Mouse (Mus musculus): ENCODE measurements around the gene Thbs3.

The Thbs3 gene

DNA sequence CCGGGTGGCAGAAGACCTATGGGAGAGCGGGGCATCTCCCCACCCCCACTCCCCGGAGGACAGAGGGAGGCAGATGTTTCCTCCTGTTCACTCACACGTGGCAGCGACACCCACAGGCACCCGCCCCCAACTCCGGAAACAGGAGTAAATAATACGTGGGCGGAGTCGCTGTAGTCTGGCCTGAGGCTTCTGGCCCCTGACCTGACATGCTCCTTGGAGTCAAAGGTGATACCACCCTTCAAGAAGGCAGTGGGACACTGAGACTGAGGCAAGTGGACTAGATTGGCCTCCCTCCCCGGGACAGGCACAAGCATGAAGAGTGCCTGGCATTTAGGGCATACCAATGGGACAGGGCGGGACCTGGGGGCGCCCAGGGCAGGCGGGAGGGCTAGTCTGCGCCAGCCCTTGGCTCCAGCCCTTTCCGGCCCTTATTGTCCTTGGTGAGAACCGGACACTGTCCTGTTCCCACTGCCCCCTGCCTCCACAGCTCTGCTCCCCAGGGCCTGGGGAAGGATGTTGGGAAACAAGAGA is 36.5 kb downstream of the Thbs3 start:
- no peak for DNase-seq (ENCODE audit: low spot score)

DNA sequence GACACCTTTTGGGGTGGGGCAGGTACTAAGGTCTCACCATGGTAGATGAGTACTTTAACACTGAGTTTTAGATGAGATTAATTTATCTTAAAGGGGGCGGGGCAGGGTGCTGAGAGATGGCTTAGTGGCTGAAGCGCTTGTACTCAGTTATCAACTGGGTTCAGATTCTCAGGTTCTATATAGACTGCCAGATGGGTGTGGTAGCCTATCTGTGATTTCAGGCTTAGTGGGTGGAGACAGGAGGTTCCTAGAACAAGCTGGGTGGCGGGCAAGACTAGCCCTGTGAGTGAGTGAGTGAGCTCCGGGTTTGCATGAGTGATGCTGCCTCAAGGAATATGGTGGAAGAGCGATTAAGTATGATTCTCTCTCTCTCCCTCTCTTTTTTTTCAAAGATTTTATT is 40.0 kb downstream of the Thbs3 start:
- no peak for DNase-seq (ENCODE audit: low spot score)

- DNase-seq (ENCODE audit: low spot score), result no peak
Observed at GRCm38 (mm10) chr3:89256177-89256576, 41.2 kb downstream of the Thbs3 start.

DNA sequence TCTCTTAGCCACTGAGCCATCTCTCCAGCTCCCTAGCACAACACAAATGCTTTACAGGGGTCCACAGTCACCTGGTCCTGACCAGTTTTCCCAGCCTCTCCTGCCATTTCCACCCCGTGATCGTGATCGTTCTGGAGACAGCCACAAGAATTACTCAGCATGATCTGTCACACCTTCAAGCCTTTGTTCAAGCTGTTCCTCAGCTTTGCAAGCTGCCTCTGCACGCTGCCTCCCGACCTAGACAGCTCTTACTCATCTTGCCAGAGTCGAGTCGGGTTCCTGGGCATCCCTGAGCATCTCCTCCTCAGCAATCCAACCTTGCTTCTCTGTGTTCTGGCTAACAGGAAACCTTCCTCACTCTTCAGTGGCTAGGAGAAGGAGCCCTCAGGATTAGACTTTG is 44.1 kb downstream of the Thbs3 start, which contains the start of gene Dpm3:
TSS of gene Dpm3 (plus strand) at position 283 of the 400 bp plus-strand sequence.
- no peak for DNase-seq (ENCODE audit: low spot score)

- no peak for DNase-seq (ENCODE audit: low spot score)
Observed at GRCm38 (mm10) chr3:89260211-89260610, 45.2 kb downstream of the Thbs3 start.

DNA sequence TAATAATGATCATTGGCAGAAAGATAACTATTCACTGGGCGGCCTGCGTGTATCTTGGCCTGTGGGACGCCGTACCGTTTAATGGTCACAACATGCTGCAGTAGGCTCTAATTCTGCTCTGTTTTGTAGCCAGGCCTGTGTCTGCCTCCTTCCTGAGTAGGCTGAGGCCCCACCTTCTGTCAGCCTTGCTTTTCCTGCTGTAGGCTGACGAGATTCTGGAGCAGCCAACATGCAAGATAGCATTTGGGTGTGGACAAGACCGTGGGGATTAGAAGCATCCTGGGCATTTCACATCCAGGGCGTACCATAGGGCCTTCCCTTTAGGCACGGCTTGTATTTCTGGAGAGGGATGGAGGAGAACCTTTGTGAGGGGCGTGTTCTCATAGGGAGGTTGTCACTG is 47.4 kb downstream of the Thbs3 start:
- DNase-seq (ENCODE audit: low spot score), result no peak

DNA sequence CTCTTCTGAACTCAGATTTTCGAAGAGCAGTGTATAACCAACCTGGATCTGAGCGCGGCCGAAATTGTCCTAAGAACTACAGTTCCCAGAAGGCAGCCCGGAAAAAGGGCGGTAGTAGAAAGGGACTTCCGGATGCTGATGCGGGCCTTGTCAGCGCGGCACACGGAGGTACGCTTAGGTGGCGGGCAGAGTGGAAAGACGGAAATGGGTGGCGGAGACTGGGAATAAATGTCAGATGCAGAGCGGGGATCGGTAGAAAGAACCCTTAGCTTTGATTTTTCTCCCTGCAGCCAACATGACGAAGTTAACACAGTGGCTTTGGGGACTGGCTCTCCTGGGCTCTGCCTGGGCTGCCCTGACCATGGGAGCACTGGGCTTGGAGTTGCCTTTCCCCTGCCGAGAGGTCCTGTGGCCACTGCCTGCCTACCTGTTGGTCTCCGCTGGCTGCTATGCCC is 51.5 kb downstream of the Thbs3 start:
- DNase-seq (ENCODE audit: low spot score), result peak; percentile 85

- DNase-seq (ENCODE audit: low spot score), result no peak
Observed at GRCm38 (mm10) chr3:89268916-89269315, 53.9 kb downstream of the Thbs3 start.

DNA sequence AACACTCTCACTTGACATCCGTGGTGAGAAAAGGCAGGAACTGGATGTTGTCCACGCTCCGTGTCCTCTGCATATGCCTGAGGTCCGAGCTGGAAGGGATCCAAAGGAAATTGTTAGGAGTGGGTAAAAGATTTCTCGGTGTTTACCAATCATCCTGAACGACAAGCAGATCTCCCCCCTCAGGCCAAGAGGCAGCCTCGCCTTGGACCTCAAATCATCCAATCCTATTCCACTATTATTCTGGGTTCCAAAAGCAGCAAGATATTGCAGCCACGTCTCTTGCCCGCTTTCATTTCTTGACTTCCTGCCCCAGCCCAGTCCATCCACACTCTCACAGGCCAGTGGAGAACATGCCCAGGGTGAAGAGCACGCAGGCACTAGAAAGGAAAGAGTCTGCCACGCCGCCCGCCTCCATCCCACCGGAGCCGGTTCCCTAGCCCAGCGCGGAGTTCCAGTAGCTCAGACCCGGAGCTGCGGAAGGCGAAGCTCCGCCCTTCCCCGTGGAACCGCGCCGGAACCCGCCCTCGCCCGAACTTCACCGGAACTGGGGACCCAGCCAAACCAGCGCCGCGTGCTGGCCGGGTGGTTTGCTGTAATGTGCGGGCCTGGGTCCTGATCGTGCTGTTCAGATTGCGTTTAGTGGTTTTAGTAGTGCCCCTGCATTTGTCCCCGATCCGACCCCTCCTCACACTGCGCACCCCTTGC is 55.2 kb downstream of the Thbs3 start, which contains the start of gene Slc50a1:
TSS of gene Slc50a1 (minus strand) at position 520 of the 705 bp plus-strand sequence.
- DNase-seq (ENCODE audit: low spot score), result peak; percentile 88

GRCm38 (mm10) chr3:89270891-89271290 is 55.9 kb downstream of the Thbs3 start:
- peak; percentile 69 for DNase-seq (ENCODE audit: low spot score)

DNA sequence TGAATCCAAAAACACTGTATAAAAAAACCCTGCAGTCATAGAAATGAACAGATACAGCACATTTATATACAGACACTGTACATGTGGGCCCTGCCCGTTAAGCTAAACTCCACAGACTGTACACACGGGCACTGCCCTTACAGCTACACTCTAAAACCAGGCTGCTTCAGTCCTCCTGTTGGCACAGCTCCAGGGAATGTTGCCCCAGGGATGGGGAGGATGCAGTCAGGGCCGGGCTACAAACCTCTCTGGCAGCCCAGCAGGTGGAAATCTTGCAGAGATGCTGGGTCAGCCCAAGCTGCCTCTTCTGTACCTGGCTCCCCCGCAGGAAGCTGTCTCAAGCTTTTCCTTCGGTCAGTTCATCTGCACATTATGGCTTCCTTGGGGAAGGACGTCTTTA is 56.8 kb downstream of the Thbs3 start:
- DNase-seq (ENCODE audit: low spot score), result peak; percentile 46

- no peak for DNase-seq (ENCODE audit: low spot score)
Observed at GRCm38 (mm10) chr3:89276061-89276460, 61.1 kb downstream of the Thbs3 start.

Data from urinary bladder, postnatal 14 days (tissue).